Mouse (Mus musculus): ENCODE results near the gene Rif1. TPM values are rescaled to one million over a fixed set of nuclear protein-coding genes. Genes with fewer than 3 reads are reported as not detected.
A peak's percentile ranks its signal among the peaks of the same experiment; 100 is the strongest.

Gene Rif1
- total RNA-seq (2021) = 10 to 100 TPM; 29.1 to 34.4 TPM
- long read RNA-seq, experiment 1, partial matches to known transcripts = 0 of 2 reads
- long read RNA-seq, experiment 1, other reads (novel, unspliced or antisense) = 2 of 2 reads
- long read RNA-seq, experiment 2, partial matches to known transcripts = 16 of 35 reads
- long read RNA-seq, experiment 2, other reads (novel, unspliced or antisense) = 18 of 35 reads

GRCm38 (mm10) chr2:52072491-52073140 lies at the start of gene Rif1:
Rif1 (plus strand) TSS chr2:52072832.
- peak; percentile 87 to 90 for DNase-seq (ENCODE audit: low spot score in 2 of 2)

- DNase-seq (ENCODE audit: low spot score in 2 of 2) = no peak
Observed at GRCm38 (mm10) chr2:52027061-52027460, 45.6 kb upstream of the Rif1 start.

- DNase-seq (ENCODE audit: low spot score in 2 of 2) = no peak
Observed at GRCm38 (mm10) chr2:52029426-52029825, 43.2 kb upstream of the Rif1 start.

- DNase-seq (ENCODE audit: low spot score in 2 of 2) = no peak
Observed at GRCm38 (mm10) chr2:52031491-52031890, 41.1 kb upstream of the Rif1 start.

- no peak for DNase-seq (ENCODE audit: low spot score in 2 of 2)
Observed at GRCm38 (mm10) chr2:52034601-52035000, 38.0 kb upstream of the Rif1 start.

GRCm38 (mm10) chr2:52035144-52035543 lies 37.5 kb upstream of the Rif1 start:
- no peak for DNase-seq (ENCODE audit: low spot score in 2 of 2)

- no peak for DNase-seq (ENCODE audit: low spot score in 2 of 2)
Observed at GRCm38 (mm10) chr2:52036929-52037595, 35.6 kb upstream of the Rif1 start.

GRCm38 (mm10) chr2:52037882-52038281 lies 34.8 kb upstream of the Rif1 start, which contains the start of gene Tnfaip6:
Tnfaip6 (plus strand) TSS chr2:52038009.
- DNase-seq (ENCODE audit: low spot score in 2 of 2) = peak; percentile 45 to 56

- DNase-seq (ENCODE audit: low spot score in 2 of 2) = no peak
Observed at GRCm38 (mm10) chr2:52038558-52038957, 34.1 kb upstream of the Rif1 start.

- DNase-seq (ENCODE audit: low spot score in 2 of 2) = no peak
Observed at GRCm38 (mm10) chr2:52039083-52039801, 33.4 kb upstream of the Rif1 start.

- DNase-seq (ENCODE audit: low spot score in 2 of 2) = no peak
Observed at GRCm38 (mm10) chr2:52042132-52042531, 30.5 kb upstream of the Rif1 start.

- DNase-seq (ENCODE audit: low spot score in 2 of 2) = no peak
Observed at GRCm38 (mm10) chr2:52042714-52043113, 29.9 kb upstream of the Rif1 start.

- DNase-seq (ENCODE audit: low spot score in 2 of 2) = no peak
Observed at GRCm38 (mm10) chr2:52043485-52043884, 29.1 kb upstream of the Rif1 start.

GRCm38 (mm10) chr2:52046032-52046431 lies 26.6 kb upstream of the Rif1 start:
- DNase-seq (ENCODE audit: low spot score in 2 of 2) = no peak

- no peak for DNase-seq (ENCODE audit: low spot score in 2 of 2)
Observed at GRCm38 (mm10) chr2:52050823-52051222, 21.8 kb upstream of the Rif1 start.

GRCm38 (mm10) chr2:52052335-52052734 lies 20.3 kb upstream of the Rif1 start:
- no peak for DNase-seq (ENCODE audit: low spot score in 2 of 2)

- no peak for DNase-seq (ENCODE audit: low spot score in 2 of 2)
Observed at GRCm38 (mm10) chr2:52053502-52053901, 19.1 kb upstream of the Rif1 start.

- DNase-seq (ENCODE audit: low spot score in 2 of 2) = peak in 1 of 2 experiments; percentile 21
Observed at GRCm38 (mm10) chr2:52055616-52056015, 17.0 kb upstream of the Rif1 start.

- DNase-seq (ENCODE audit: low spot score in 2 of 2) = no peak
Observed at GRCm38 (mm10) chr2:52057099-52057498, 15.5 kb upstream of the Rif1 start.

- no peak for DNase-seq (ENCODE audit: low spot score in 2 of 2)
Observed at GRCm38 (mm10) chr2:52057681-52058080, 15.0 kb upstream of the Rif1 start.

- DNase-seq (ENCODE audit: low spot score in 2 of 2) = no peak
Observed at GRCm38 (mm10) chr2:52068641-52069040, 4.0 kb upstream of the Rif1 start.

GRCm38 (mm10) chr2:52070816-52071215 lies 1.8 kb upstream of the Rif1 start:
- no peak for DNase-seq (ENCODE audit: low spot score in 2 of 2)
